Mouse (Mus musculus) embryonic stem cell, embryonic (primary cell): ENCODE measurements around the gene Zfp775.

Experiments
- CTCF ChIA-PET, 4 experiments: fragments of 300-600 bp in 2 of 4; fragments of 350-600 bp in 2 of 4; sonication (Branson Sonifier 250); formaldehyde crosslinking; loops; one replicate each; lab custom pipeline; 2022; ENCODE audit warnings: inconsistent platforms in 2 of 4; lab: Charles Lee
- POLR2A ChIA-PET, 4 experiments: fragments of 300-600 bp in 2 of 4; fragments of 350-600 bp in 2 of 4; sonication (Branson Sonifier 250); formaldehyde crosslinking; loops; one replicate each; lab custom pipeline; 2022; ENCODE audit warnings: antibody characterized with exemption in 4 of 4, inconsistent platforms in 1 of 4; lab: Charles Lee

Zfp775 gene

GRCm38 (mm10) chr6:48636515-48636914 lies 34.7 kb downstream of the Zfp775 start:
- CTCF ChIA-PET: interaction anchor here in 2 of 4 experiments (2.5 to 2.6 kb wide), 2 partner anchors 9 to 10 kb away, joined by 8 to 16 read pairs; partner anchors contain the start of gene Gimap8 (in 1 of the 2)

GRCm38 (mm10) chr6:48637811-48638500 lies 36.1 kb downstream of the Zfp775 start:
- CTCF ChIA-PET: interaction anchor here in 2 of 4 experiments (2.5 to 2.6 kb wide), 2 partner anchors 8 kb away, joined by 8 to 16 read pairs; partner anchors contain the start of gene Gimap8 (in 1 of the 2)
- POLR2A ChIA-PET: interaction anchor here in 1 of 4 experiments (1.3 kb wide), 1 partner anchor 11 kb away, joined by 3 read pairs; the partner anchor contains the start of gene AI854703

More at GRCm38 (mm10) chr6:48636515-48636914, 34.7 kb downstream of the Zfp775 start:
- POLR2A ChIA-PET: no interaction called here

GRCm38 (mm10) chr6:48638553-48638952 lies 36.7 kb downstream of the Zfp775 start:
- ChIA-PET CTCF (no interaction called here), POLR2A (interaction anchor here in 1 of 4 experiments (1.3 kb wide), 1 partner anchor 12 kb away, joined by 3 read pairs; the partner anchor contains the start of gene AI854703)

- ChIA-PET CTCF (interaction anchor here in 1 of 4 experiments (1.2 kb wide), 1 partner anchor 314 kb away, joined by 3 read pairs; no protein-coding TSS in a partner anchor), POLR2A (no interaction called here)
These were observed 39.5 kb downstream of the Zfp775 start for GRCm38 (mm10) chr6:48641391-48641790.

GRCm38 (mm10) chr6:48642764-48643292 lies 41.0 kb downstream of the Zfp775 start:
- ChIA-PET CTCF (interaction anchor here in 3 of 4 experiments (0.6 to 0.7 kb wide), 3 partner anchors 172 to 352 kb away, joined by 3 to 6 read pairs (median 3); no protein-coding TSS in a partner anchor), POLR2A (interaction anchor here in 2 of 4 experiments (0.8 to 1.4 kb wide), 2 partner anchors 101 to 115 kb away, joined by 3 to 6 read pairs; no protein-coding TSS in a partner anchor)

GRCm38 (mm10) chr6:48645660-48646308 lies 43.9 kb downstream of the Zfp775 start:
- CTCF ChIA-PET: interaction anchor here (0.6 to 3.4 kb wide), 71 partner anchors 9 to 1504 kb away, joined by 3 to 50 read pairs (median 4); partner anchors contain the start of genes Gimap3 (in 3 of the 4), Zfp775 (in 2 of the 4), Gimap5 (in 1 of the 4) and Tmem176a (in 1 of the 4)
- POLR2A ChIA-PET: interaction anchor here in 2 of 4 experiments (0.6 to 1.6 kb wide), 4 partner anchors 19 to 538 kb away, joined by 3 to 4 read pairs (median 3); partner anchors contain the start of gene AI854703 (in 1 of the 2)

- ChIA-PET POLR2A (interaction anchor here in 1 of 4 experiments (0.6 to 1.6 kb wide), 4 partner anchors 124 to 563 kb away, joined by 3 to 4 read pairs (median 4); partner anchors contain the start of gene Gimap3), CTCF (interaction anchor here (0.6 to 3.4 kb wide), 64 partner anchors 9 to 1504 kb away, joined by 3 to 50 read pairs (median 4); partner anchors contain the start of genes Gimap3 (in 2 of the 4) and Gimap5 (in 1 of the 4))
These were observed 44.4 kb downstream of the Zfp775 start for GRCm38 (mm10) chr6:48646309-48646690.

- POLR2A ChIA-PET: interaction anchor here in 2 of 4 experiments (0.6 to 1.3 kb wide), 5 partner anchors 18 to 622 kb away, joined by 3 to 7 read pairs (median 4); partner anchors contain the start of gene Gimap3 (in 1 of the 2)
- CTCF ChIA-PET: interaction anchor here (0.6 to 3.4 kb wide), 39 partner anchors 9 to 1234 kb away, joined by 3 to 50 read pairs (median 4); partner anchors contain the start of genes Gimap3 (in 2 of the 4) and Atp6v0e2 (in 1 of the 4)
These were observed 45.1 kb downstream of the Zfp775 start, which contains the start of gene Gimap8 for GRCm38 (mm10) chr6:48646995-48647394. TSS of gene Gimap8 (plus strand) at chr6:48647234.

- POLR2A ChIA-PET: interaction anchor here in 1 of 4 experiments (0.8 kb wide), 1 partner anchor 623 kb away, joined by 7 read pairs; no protein-coding TSS in a partner anchor
These were observed 45.7 kb downstream of the Zfp775 start for GRCm38 (mm10) chr6:48647611-48648010.

GRCm38 (mm10) chr6:48648779-48649178 lies 46.9 kb downstream of the Zfp775 start:
- CTCF ChIA-PET: no interaction called here
- POLR2A ChIA-PET: no interaction called here

More at GRCm38 (mm10) chr6:48647611-48648010, 45.7 kb downstream of the Zfp775 start:
- CTCF ChIA-PET: interaction anchor here (0.8 to 3.4 kb wide), 24 partner anchors 8 to 233 kb away, joined by 3 to 50 read pairs (median 4); partner anchors contain the start of genes Gimap3 (in 2 of the 4) and Atp6v0e2 (in 1 of the 4)

GRCm38 (mm10) chr6:48650041-48650440 lies 48.2 kb downstream of the Zfp775 start:
- POLR2A ChIA-PET: interaction anchor here in 1 of 4 experiments (0.6 kb wide), 1 partner anchor 228 kb away, joined by 8 read pairs; no protein-coding TSS in a partner anchor
- CTCF ChIA-PET: interaction anchor here in 3 of 4 experiments (0.5 to 1.0 kb wide), 3 partner anchors 35 to 122 kb away, joined by 3 to 7 read pairs (median 4); no protein-coding TSS in a partner anchor

- ChIA-PET POLR2A (no interaction called here), CTCF (interaction anchor here in 2 of 4 experiments (0.5 to 1.0 kb wide), 2 partner anchors 156 to 616 kb away, joined by 5 to 6 read pairs; no protein-coding TSS in a partner anchor)
These were observed 56.9 kb downstream of the Zfp775 start for GRCm38 (mm10) chr6:48658721-48659120.

GRCm38 (mm10) chr6:48664750-48665149 lies 62.9 kb downstream of the Zfp775 start:
- CTCF ChIA-PET: no interaction called here

GRCm38 (mm10) chr6:48665471-48665870 lies 63.6 kb downstream of the Zfp775 start:
- CTCF ChIA-PET: interaction anchor here in 1 of 4 experiments (0.6 to 0.8 kb wide), 2 partner anchors 19 to 160 kb away, joined by 3 to 7 read pairs; no protein-coding TSS in a partner anchor
- POLR2A ChIA-PET: interaction anchor here in 1 of 4 experiments (1.0 kb wide), 1 partner anchor 10 kb away, joined by 5 read pairs; no protein-coding TSS in a partner anchor

More at GRCm38 (mm10) chr6:48664750-48665149, 62.9 kb downstream of the Zfp775 start:
- POLR2A ChIA-PET: interaction anchor here in 1 of 4 experiments (1.0 kb wide), 1 partner anchor 10 kb away, joined by 5 read pairs; no protein-coding TSS in a partner anchor

- ChIA-PET POLR2A (interaction anchor here in 1 of 4 experiments (0.5 kb wide), 1 partner anchor 582 kb away, joined by 3 read pairs; no protein-coding TSS in a partner anchor), CTCF (interaction anchor here in 2 of 4 experiments (0.6 to 0.8 kb wide), 2 partner anchors 20 to 29 kb away, joined by 3 read pairs; no protein-coding TSS in a partner anchor)
These were observed 64.3 kb downstream of the Zfp775 start for GRCm38 (mm10) chr6:48666159-48666586.

- POLR2A ChIA-PET: interaction anchor here in 1 of 4 experiments (0.7 kb wide), 1 partner anchor 1260 kb away, joined by 5 read pairs; no protein-coding TSS in a partner anchor
These were observed 66.2 kb downstream of the Zfp775 start for GRCm38 (mm10) chr6:48668022-48668421.

More at GRCm38 (mm10) chr6:48668022-48668421, 66.2 kb downstream of the Zfp775 start:
- CTCF ChIA-PET: interaction anchor here in 1 of 4 experiments (0.6 kb wide), 1 partner anchor 83 kb away, joined by 3 read pairs; no protein-coding TSS in a partner anchor
